Mouse (Mus musculus) WW6 (cell line): ENCODE data around the gene Wwc2.

Source experiments
- DNase-seq: peaks from one replicate; pipeline ENCODE4 v3.0.0-alpha.2; 2013; ENCODE audit warnings: low read depth, low spot score

Gene Wwc2

DNA sequence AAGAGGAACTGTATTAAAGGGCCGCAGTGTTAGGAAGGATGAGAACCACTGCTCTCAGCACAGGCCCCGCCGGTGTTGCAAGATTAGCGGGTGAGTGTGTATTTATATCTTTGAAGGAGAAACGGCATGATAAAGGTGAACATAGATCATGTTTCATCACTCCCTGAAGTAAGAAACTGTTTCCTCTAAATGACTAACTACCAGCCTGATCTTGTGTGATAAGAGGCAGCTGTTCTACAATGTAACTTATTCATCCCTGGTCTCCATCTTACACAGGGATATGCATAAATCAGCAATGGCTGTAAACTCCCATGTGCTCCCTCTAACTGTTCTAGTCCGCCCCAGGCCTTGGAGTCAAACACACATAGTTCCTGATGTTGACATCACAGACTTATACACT lies 191.3 kb downstream of the Wwc2 start:
- DNase-seq, result no peak

DNA sequence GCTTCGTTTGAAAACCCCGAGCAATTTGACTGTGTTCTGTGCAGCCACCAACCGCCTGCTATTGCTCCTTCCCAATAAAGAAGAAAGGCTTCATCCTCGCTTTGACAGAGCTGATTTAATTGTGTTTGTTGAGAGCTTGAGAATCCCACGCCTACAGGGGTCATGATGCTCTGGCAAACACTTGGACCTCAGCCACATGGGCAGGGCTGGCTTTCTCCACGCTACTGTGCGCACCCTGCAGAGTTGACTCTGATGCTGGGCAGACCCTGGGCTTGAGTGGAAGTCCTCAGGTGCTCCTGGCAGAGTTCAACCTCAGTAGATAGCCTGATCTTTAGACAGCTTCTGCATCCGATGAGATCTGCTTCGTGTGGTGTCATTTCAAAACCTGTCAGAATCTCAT lies 198.7 kb downstream of the Wwc2 start:
- no peak for DNase-seq

DNA sequence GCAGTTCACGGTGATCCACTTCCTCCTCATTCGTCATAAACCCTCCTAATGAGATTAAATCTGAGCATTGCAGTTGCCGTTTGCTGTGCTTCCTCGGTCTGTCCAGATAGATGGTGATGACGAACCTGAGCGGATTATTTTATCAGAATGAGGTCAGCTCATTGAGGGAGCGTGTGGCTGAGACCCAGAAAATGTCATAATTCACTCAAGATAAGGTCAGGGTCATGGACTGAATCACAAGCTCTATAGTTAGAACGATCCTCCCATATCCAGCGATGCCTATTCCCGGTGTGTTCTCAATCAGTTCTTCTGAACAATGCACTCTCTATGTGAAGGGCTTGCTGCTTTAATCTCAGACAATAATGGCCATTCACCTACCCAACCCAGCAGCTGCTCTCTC lies 203.0 kb downstream of the Wwc2 start:
- DNase-seq, result no peak

DNA sequence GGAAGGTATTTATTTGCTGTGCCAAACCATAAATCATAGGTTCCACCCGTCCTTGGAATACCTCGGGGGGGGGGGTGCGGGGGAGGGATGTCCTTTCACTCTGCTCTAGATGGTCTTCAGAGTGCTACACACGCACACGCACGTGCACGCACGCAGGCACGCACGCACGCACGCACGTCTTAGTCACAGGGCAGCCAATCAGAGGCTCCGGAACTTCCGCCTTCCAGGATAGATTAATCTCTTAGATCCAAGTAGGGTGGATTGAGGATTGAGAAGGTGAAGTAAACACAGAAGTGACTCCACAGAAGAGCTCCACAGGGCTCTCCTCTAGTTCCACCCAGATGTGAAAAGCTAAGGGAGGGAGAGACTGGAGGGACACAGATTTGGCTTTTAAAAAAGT lies 204.4 kb downstream of the Wwc2 start:
- DNase-seq, result no peak

DNA sequence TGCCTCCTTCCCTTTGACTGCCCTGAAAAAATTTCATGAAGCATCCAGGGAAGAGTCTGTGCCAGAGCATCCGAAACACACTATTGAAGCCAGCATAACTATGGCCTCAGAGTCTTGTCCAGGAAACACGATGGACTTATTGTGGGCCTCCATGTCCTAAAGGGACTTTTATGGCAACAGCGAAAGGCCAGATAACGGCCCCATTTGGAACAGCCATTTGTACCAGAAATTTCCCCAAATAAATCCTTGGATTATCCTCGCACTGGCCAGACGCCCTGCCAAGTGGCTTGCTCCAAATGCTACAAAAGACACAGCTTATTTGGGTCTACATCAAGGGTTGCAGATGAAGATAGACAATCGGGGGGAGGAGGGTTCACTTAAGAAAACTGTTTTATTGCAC lies 206.3 kb downstream of the Wwc2 start:
- DNase-seq, result no peak

DNA sequence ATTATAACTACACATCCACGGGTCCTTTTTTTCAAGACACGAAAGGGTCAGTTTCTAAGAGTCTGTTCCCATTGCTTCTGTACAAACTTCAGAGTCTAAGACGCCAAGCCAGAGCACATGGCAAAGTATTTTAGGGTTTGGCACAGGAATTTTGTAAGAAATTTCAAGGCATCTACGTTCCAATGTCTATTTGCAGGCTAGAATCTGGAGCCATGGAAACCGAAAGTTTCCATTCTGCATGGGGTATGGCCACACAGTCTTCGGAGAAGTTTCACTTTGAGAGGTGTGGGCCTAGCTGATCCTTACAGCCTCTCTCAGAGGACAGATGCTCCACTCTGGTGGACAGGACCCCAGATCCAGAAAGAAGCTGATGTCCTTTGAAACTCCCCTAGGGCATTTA lies 206.8 kb downstream of the Wwc2 start:
- DNase-seq, result no peak

DNA sequence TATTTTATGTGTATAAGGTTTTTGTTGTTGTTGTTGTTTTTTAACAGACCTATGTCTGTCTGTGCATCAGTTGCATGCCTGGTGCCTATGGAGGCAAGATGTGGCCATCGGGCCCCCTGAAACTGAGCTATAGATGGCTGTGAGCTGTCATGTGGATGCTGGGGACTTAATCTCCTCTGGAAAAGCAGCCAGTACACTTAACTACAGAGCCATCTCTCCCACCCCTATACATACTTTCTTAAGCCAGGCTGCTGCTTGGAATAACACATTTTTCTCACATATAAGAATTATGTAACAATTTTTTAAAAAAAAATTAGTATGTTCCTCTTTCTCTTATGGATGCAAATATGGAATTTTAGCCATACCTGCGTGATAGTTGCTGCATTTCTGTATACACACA lies 207.2 kb downstream of the Wwc2 start:
- no peak for DNase-seq

DNA sequence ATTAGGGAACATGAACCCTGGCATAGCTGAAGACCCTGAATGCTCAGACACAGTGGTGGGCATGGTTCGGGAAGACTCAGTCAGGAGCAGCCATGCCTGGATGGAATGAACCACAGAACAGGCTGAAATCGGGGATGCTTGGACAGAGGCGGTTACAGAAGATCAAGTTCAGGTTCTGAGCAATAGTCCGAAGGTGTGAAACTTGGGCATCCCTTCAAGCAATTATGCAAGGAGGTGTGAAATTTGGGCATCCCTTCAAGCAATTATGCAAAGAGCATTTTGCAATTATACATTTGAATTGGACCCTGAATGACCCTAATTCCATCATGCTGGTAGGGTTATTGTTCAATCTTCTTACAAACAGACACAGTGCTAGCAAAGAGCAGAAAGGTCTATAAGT lies 208.8 kb downstream of the Wwc2 start:
- DNase-seq, result no peak

DNA sequence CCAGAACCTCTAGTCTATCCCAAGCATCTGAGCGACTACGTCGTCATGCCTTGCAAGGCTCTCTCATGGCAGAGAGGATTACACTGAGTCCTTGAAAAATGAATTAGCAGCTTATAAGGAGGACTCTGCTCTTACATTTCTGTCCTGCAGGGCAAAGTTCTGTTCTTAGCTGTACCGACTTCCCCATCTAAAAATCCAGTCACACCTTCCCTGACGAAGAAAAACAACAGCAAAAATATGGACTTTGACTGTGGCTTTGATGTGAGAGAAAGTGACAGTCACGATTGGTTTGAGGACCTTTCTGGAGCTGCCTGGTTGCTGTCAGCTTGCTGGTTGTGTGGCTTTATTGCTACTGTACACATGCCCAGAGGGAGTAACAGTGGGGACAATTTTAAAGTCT lies 211.1 kb downstream of the Wwc2 start:
- no peak for DNase-seq

DNA sequence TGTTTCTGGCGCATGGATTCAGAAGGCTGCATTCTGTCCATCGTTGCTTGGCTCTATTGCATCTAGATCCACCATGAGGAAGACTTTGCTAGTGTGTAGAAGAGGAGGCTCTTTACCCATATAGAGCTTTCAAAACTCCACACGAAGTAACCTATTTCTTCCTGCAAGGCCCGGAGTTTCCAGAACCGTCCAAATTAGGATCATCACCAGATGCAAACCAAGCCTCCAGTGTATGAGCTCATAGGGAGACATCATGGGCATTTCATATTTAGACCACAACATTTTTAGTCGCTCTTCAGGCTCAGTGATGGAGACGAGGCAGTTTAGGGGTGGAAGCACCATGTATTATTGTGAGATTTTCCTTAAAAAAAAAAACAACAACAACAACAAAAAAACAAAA lies 213.3 kb downstream of the Wwc2 start:
- no peak for DNase-seq
